Mouse (Mus musculus) lung, postnatal 4 days (tissue): ENCODE results near the gene Tomm70a.

ENCODE experiments used
- DNase-seq, 2 experiments: peaks; one replicate each; pipeline ENCODE4 v3.0.0; 2021

The Tomm70a gene

DNA sequence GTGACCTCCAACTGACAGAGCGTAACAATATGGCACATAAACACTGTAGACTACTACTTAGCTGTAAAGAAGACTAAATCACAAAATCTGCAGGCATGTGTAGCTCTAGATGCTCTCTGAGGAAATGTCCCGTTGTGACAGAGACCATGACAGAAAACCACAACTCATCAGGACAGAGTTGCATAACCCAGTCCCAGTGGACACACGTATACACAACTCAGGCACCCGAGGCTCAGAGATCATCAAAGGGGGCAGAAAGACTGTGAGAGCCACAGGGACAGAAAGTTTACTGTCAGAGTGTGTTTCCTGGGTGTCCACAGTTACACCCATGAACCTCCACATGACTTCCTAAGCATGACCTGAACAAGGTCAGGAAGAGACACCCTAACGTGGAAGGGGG, 75.1 kb downstream of the Tomm70a start:
- DNase-seq, result no peak

DNA sequence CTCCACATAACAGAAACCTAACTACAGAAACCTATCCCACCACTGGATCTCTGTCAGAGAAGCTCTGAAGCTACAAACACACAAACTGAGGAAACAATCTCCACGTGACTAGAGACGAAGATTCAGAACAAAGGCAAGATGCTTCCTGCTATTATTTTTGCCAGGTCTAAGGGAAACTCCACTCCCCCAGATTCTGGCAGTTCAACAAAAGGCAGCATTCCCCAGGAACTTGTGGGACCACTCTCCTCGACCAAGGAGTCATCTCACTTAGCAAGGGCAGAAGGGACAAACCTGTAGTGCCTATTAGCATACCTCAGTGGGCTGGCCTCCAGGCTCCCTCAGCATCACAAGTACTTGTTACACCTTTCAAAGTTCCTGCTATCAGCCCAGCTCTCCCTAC, 75.8 kb downstream of the Tomm70a start:
- no peak for DNase-seq
